Mouse (Mus musculus): ENCODE measurements around the gene Dcp1b. TPM values are rescaled to one million over a fixed set of nuclear protein-coding genes. Genes with fewer than 3 reads are reported as not detected.

The Dcp1b gene
- total and polyA plus RNA-seq, 2 experiments from 2014 or later = 11.4 to 12.4 TPM

- ATAC-seq (ENCODE audit: insufficient read depth, low read depth) = no peak
These were observed 62.5 kb downstream of the Dcp1b start for GRCm38 (mm10) chr6:119237427-119237989.

GRCm38 (mm10) chr6:119239341-119240005 lies 64.4 kb downstream of the Dcp1b start:
- H3K4me3 ChIP-seq (ENCODE audit: low read depth, low read length) = no peak overlapping the region
- no peak overlapping the region for H3K4me2 ChIP-seq (ENCODE audit: low read depth, low read length)
- H3K36me3 ChIP-seq (replicated peaks; ENCODE audit: control insufficient read depth, insufficient read depth, low read length) = no peaks in the 10 kb centered on the region
- H3K27ac ChIP-seq (ENCODE audit: low read depth) = no peak overlapping the region
- H3K9ac ChIP-seq (replicated peaks; ENCODE audit: low read depth, low read length) = no peak overlapping the region
- ATAC-seq (ENCODE audit: insufficient read depth, low read depth) (no peak), DNase-seq (ENCODE audit: low spot score) (no peak)
- WGBS = 73% methylated on average over 5 of the region's 5 CpGs
- H3K27me3 ChIP-seq (ENCODE audit: control insufficient read depth, insufficient read depth, low read length) = 0 out of 2 replicates have a peak, but pooled peaks cover 12% of the 10 kb centered on the region
- no peak for TF ChIP-seq CTCF (IDR thresholded peaks at IDR 0.05; ENCODE audit: low read depth)
- no peak for TF ChIP-seq EP300 (IDR thresholded peaks at IDR 0.05; ENCODE audit: low read depth)
- no peaks in the 10 kb centered on the region for H3K9me3 ChIP-seq (replicated peaks; ENCODE audit: control insufficient read depth, low read length)
- no peaks in the 10 kb centered on the region for H3K4me1 ChIP-seq (ENCODE audit: control insufficient read depth, insufficient read depth)

More at GRCm38 (mm10) chr6:119237427-119237989, 62.5 kb downstream of the Dcp1b start:
- Histone ChIP-seq H3K27me3 (ENCODE audit: control insufficient read depth, insufficient read depth, low read length) (0 out of 2 replicates have a peak, but pooled peaks cover 12% of the 10 kb centered on the region), H3K4me3 (ENCODE audit: low read depth, low read length) (no peak overlapping the region), H3K36me3 (replicated peaks; ENCODE audit: control insufficient read depth, insufficient read depth, low read length) (no peaks in the 10 kb centered on the region), H3K9me3 (replicated peaks; ENCODE audit: control insufficient read depth, low read length) (no peaks in the 10 kb centered on the region), H3K9ac (replicated peaks; ENCODE audit: low read depth, low read length) (no peak overlapping the region), H3K4me1 (ENCODE audit: control insufficient read depth, insufficient read depth) (no peaks in the 10 kb centered on the region), H3K27ac (ENCODE audit: low read depth) (no peak overlapping the region), H3K4me2 (ENCODE audit: low read depth, low read length) (no peak overlapping the region)
- no peak for TF ChIP-seq CTCF (IDR thresholded peaks at IDR 0.05; ENCODE audit: low read depth)
- TF ChIP-seq EP300 (IDR thresholded peaks at IDR 0.05; ENCODE audit: low read depth) = no peak
- 46% methylated on average over 8 of the region's 8 CpGs for WGBS
- no peak for DNase-seq (ENCODE audit: low spot score)

GRCm38 (mm10) chr6:119240256-119240655 lies 65.2 kb downstream of the Dcp1b start:
- ATAC-seq (ENCODE audit: insufficient read depth, low read depth) = no peak
- no peak overlapping the region for H3K9ac ChIP-seq (replicated peaks; ENCODE audit: low read depth, low read length)
- 57% methylated on average over 7 of the region's 7 CpGs for WGBS
- no peaks in the 10 kb centered on the region for H3K36me3 ChIP-seq (replicated peaks; ENCODE audit: control insufficient read depth, insufficient read depth, low read length)
- no peak overlapping the region for H3K27ac ChIP-seq (ENCODE audit: low read depth)
- no peak overlapping the region for H3K4me2 ChIP-seq (ENCODE audit: low read depth, low read length)
- no peaks in the 10 kb centered on the region for H3K4me1 ChIP-seq (ENCODE audit: control insufficient read depth, insufficient read depth)
- 0 out of 2 replicates have a peak, but pooled peaks cover 12% of the 10 kb centered on the region for H3K27me3 ChIP-seq (ENCODE audit: control insufficient read depth, insufficient read depth, low read length)
- no peak overlapping the region for H3K4me3 ChIP-seq (ENCODE audit: low read depth, low read length)
- no peaks in the 10 kb centered on the region for H3K9me3 ChIP-seq (replicated peaks; ENCODE audit: control insufficient read depth, low read length)
- DNase-seq (ENCODE audit: low spot score) = no peak
- no peak for TF ChIP-seq CTCF (IDR thresholded peaks at IDR 0.05; ENCODE audit: low read depth)
- no peak for TF ChIP-seq EP300 (IDR thresholded peaks at IDR 0.05; ENCODE audit: low read depth)

GRCm38 (mm10) chr6:119240871-119241705 lies 66.0 kb downstream of the Dcp1b start:
- DNase-seq (ENCODE audit: low spot score) = no peak
- no peak for TF ChIP-seq EP300 (IDR thresholded peaks at IDR 0.05; ENCODE audit: low read depth)
- TF ChIP-seq CTCF (IDR thresholded peaks at IDR 0.05; ENCODE audit: low read depth) = no peak
- Histone ChIP-seq H3K27me3 (ENCODE audit: control insufficient read depth, insufficient read depth, low read length) (0 out of 2 replicates have a peak, but pooled peaks cover 12% of the 10 kb centered on the region), H3K36me3 (replicated peaks; ENCODE audit: control insufficient read depth, insufficient read depth, low read length) (no peaks in the 10 kb centered on the region), H3K27ac (ENCODE audit: low read depth) (no peak overlapping the region), H3K9me3 (replicated peaks; ENCODE audit: control insufficient read depth, low read length) (peaks cover 3% of the 10 kb centered on the region), H3K4me1 (ENCODE audit: control insufficient read depth, insufficient read depth) (no peaks in the 10 kb centered on the region), H3K4me2 (ENCODE audit: low read depth, low read length) (no peak overlapping the region), H3K4me3 (ENCODE audit: low read depth, low read length) (no peak overlapping the region), H3K9ac (replicated peaks; ENCODE audit: low read depth, low read length) (no peak overlapping the region)
- no peak for ATAC-seq (ENCODE audit: insufficient read depth, low read depth)
- WGBS = 49% methylated on average over 21 of the region's 21 CpGs

- DNase-seq (ENCODE audit: low spot score) (no peak), ATAC-seq (ENCODE audit: insufficient read depth, low read depth) (no peak)
- no peaks in the 10 kb centered on the region for H3K4me1 ChIP-seq (ENCODE audit: control insufficient read depth, insufficient read depth)
- no peak overlapping the region for H3K4me3 ChIP-seq (ENCODE audit: low read depth, low read length)
- H3K27ac ChIP-seq (ENCODE audit: low read depth) = no peak overlapping the region
- no peak overlapping the region for H3K4me2 ChIP-seq (ENCODE audit: low read depth, low read length)
- peaks cover 8% of the 10 kb centered on the region for H3K9me3 ChIP-seq (replicated peaks; ENCODE audit: control insufficient read depth, low read length)
- no peaks in the 10 kb centered on the region for H3K27me3 ChIP-seq (ENCODE audit: control insufficient read depth, insufficient read depth, low read length)
- TF ChIP-seq EP300 (IDR thresholded peaks at IDR 0.05; ENCODE audit: low read depth) (no peak), CTCF (IDR thresholded peaks at IDR 0.05; ENCODE audit: low read depth) (no peak)
- H3K36me3 ChIP-seq (replicated peaks; ENCODE audit: control insufficient read depth, insufficient read depth, low read length) = no peaks in the 10 kb centered on the region
- 48% methylated on average over 2 of the region's 2 CpGs for WGBS
- no peak overlapping the region for H3K9ac ChIP-seq (replicated peaks; ENCODE audit: low read depth, low read length)
These were observed 71.0 kb downstream of the Dcp1b start for GRCm38 (mm10) chr6:119246082-119246481.
